In genomic region chr13:116705611-116706386, GRCm38 (mm10) we compare ENCODE assay signal across 8 mouse cellular contexts.
DNase-seq lines count a peak whose midpoint lies in the region; ATAC-seq and TF ChIP-seq lines count a peak whose summit lies in the region.

No protein-coding gene starts in this region.

- no peak for DNase-seq in heart, postnatal 14 days
- DNase-seq in layer of hippocampus, adult 8-10 months (ENCODE audit: low spot score in 2 of 2): no peak
- no peak for DNase-seq in thymus, postnatal 10 days (ENCODE audit: low spot score in 2 of 2)

- no peaks in the 10 kb centered on the region for H3K9me3 ChIP-seq in heart, embryonic 16.5 days (replicated peaks; ENCODE audit: control insufficient read depth, low read length)
- no peaks in the 10 kb centered on the region for H3K9me3 ChIP-seq in liver, embryonic 16.5 days (replicated peaks; ENCODE audit: control insufficient read depth, low read length)

- no peak; the same call in 1 of the 2 replicates for ATAC-seq in heart, embryonic 16.5 days (replicated peaks; ENCODE audit: extremely low read depth, insufficient read depth, low FRiP score)
- peak; percentile 9 to 23; a peak in 1 of 4 replicates for ATAC-seq in hematopoietic stem cell, adult 5-6 weeks (replicated peaks in 1 of 2; ENCODE audit: insufficient read depth in 1 of 2, low FRiP score in 2 of 2, low TSS enrichment in 1 of 2, low read depth in 1 of 2, poor library complexity in 2 of 2, severe bottlenecking in 2 of 2)
- no peak for ATAC-seq in liver, embryonic 16.5 days (ENCODE audit: low read depth)
- ATAC-seq in monocyte, adult 5-6 weeks (replicated peaks; ENCODE audit: insufficient number of reproducible peaks, low FRiP score, low TSS enrichment, poor library complexity, severe bottlenecking): no peak

- no peaks in the 10 kb centered on the region for H3K36me3 ChIP-seq in heart, embryonic 16.5 days (ENCODE audit: control insufficient read depth, insufficient read depth)
- no peaks in the 10 kb centered on the region for H3K36me3 ChIP-seq in liver, embryonic 16.5 days (ENCODE audit: control insufficient read depth, insufficient read depth)

- H3K27me3 ChIP-seq in heart, embryonic 16.5 days (ENCODE audit: control insufficient read depth, insufficient read depth, low read length): peaks cover 54% of the 10 kb centered on the region
- H3K27me3 ChIP-seq in liver, embryonic 16.5 days (ENCODE audit: control insufficient read depth, insufficient read depth, low read depth, low read length): peaks cover 54% of the 10 kb centered on the region

- H3K4me3 ChIP-seq in heart, embryonic 16.5 days (ENCODE audit: low read length): peak overlapping the region; percentile 36
- H3K4me3 ChIP-seq in bone marrow macrophage, adult 2 months (ENCODE audit: insufficient read depth, low read length): peak overlapping the region; percentile 13; the same call in 1 of the 2 replicates
- no peak overlapping the region for H3K4me3 ChIP-seq in liver, embryonic 16.5 days (ENCODE audit: low read depth, low read length)

- TF ChIP-seq CTCF in bone marrow macrophage, adult 2 months (IDR thresholded peaks at IDR 0.05; ENCODE audit: low read depth, low read length): no peak

- no peak for TF ChIP-seq POLR2A in bone marrow macrophage, adult 2 months (IDR thresholded peaks at IDR 0.05; ENCODE audit: borderline replicate concordance, low read depth, low read length)

- H3K4me1 ChIP-seq in heart, embryonic 16.5 days (ENCODE audit: control insufficient read depth, insufficient read depth, low read length): no peaks in the 10 kb centered on the region
- no peaks in the 10 kb centered on the region for H3K4me1 ChIP-seq in bone marrow macrophage, adult 2 months (ENCODE audit: control insufficient read depth, insufficient read depth, low read length)
- H3K4me1 ChIP-seq in liver, embryonic 16.5 days (ENCODE audit: control insufficient read depth, low read depth, low read length): no peaks in the 10 kb centered on the region

- intact Hi-C loops in heart, postnatal 14 days (cut with DNase I): no loop called here

- H3K27ac ChIP-seq in heart, embryonic 16.5 days (ENCODE audit: low read length): no peak overlapping the region
- no peak overlapping the region for H3K27ac ChIP-seq in bone marrow macrophage, adult 2 months (ENCODE audit: insufficient read depth, low read depth, low read length)
- H3K27ac ChIP-seq in liver, embryonic 16.5 days (ENCODE audit: low read length): no peak overlapping the region

- no peak overlapping the region for H3K9ac ChIP-seq in heart, embryonic 16.5 days (ENCODE audit: low read length)
- no peak overlapping the region for H3K9ac ChIP-seq in liver, embryonic 16.5 days (ENCODE audit: low read depth, low read length)

- peak overlapping the region; percentile 59 for H3K4me2 ChIP-seq in heart, embryonic 16.5 days (ENCODE audit: low read depth, low read length)
- H3K4me2 ChIP-seq in liver, embryonic 16.5 days (ENCODE audit: low read depth, low read length): peak overlapping the region; percentile 9; the same call in 1 of the 2 replicates

- 2% methylated on average over 39 of the region's 39 CpGs for WGBS in heart, embryonic 16.5 days
- 2% methylated on average over 39 of the region's 39 CpGs for WGBS in liver, embryonic 16.5 days (ENCODE audit: insufficient replicate concordance)

Comparison
In these comparisons a context has a peak if more than half of its experiments do, and no peak if none do; other contexts are left out.
1. ATAC-seq: peak in hematopoietic stem cell, adult 5-6 weeks (2 of 2); none in heart, embryonic 16.5 days (single experiment), liver, embryonic 16.5 days (single experiment) and monocyte, adult 5-6 weeks (single experiment).